Mouse (Mus musculus) liver, embryonic 13.5 days (tissue): ENCODE data around the gene Reep6. TPM values are rescaled to one million over a fixed set of nuclear protein-coding genes. Genes with fewer than 3 reads are reported as not detected.

ENCODE experiments used
- ATAC-seq: fragments of 200-750 bp; cut with Nextera tagmentation; 2 replicates; pipeline ENCODE4 v1.8.0; 2017; ENCODE audit warnings: low read depth, mild to moderate bottlenecking, moderate number of reproducible peaks, moderate library complexity
- DNase-seq: peaks from one replicate; pipeline ENCODE4 v3.0.0; 2022
- H3K27ac ChIP-seq: fragments of 300-500 bp; sonication (generic); 2 replicates; pipeline ENCODE4 v1.5.1; 2015; ENCODE audit warnings: moderate library complexity, mild to moderate bottlenecking, inconsistent platforms
- H3K27me3 ChIP-seq: fragments of 300-500 bp; sonication (generic); 2 replicates; pipeline ENCODE4 v1.6.1; 2015; ENCODE audit warnings: mild to moderate bottlenecking, inconsistent platforms
- H3K36me3 ChIP-seq: fragments of 300-500 bp; sonication (generic); 2 replicates; pipeline ENCODE4 v1.6.1; 2015; ENCODE audit warnings: mild to moderate bottlenecking, inconsistent platforms
- H3K4me1 ChIP-seq: fragments of 300-500 bp; sonication (generic); replicated peaks from 2 replicates; pipeline ENCODE4 v1.6.1; 2015; ENCODE audit warnings: inconsistent platforms
- H3K4me2 ChIP-seq: fragments of 300-500 bp; sonication (generic); 2 replicates; pipeline ENCODE4 v1.6.1; 2015; ENCODE audit warnings: inconsistent platforms, mild to moderate bottlenecking, moderate library complexity
- H3K4me3 ChIP-seq: fragments of 300-500 bp; sonication (generic); replicated peaks from 2 replicates; pipeline ENCODE4 v1.5.1; 2015; ENCODE audit warnings: mild to moderate bottlenecking, inconsistent platforms
- H3K9ac ChIP-seq: fragments of 300-500 bp; sonication (generic); 2 replicates; pipeline ENCODE4 v1.6.1; 2015; ENCODE audit warnings: mild to moderate bottlenecking, inconsistent platforms
- H3K9me3 ChIP-seq: fragments of 300-500 bp; sonication (generic); replicated peaks from 2 replicates; pipeline ENCODE4 v1.6.1; 2016; ENCODE audit warnings: inconsistent platforms
- WGBS: fragments of 180-500 bp; shearing (Covaris S2); methylation state at CpG from one replicate; pipeline ENCODE4 v1.1.7; 2015; ENCODE audit not compliant: insufficient replicate concordance; 5-methylcytosine and 5-hydroxymethylcytosine counted together
- polyA plus RNA-seq: library from polyadenylated mRNA; unstranded; fragments of >200 nt; fragmentation: Nextera tagmentation; extraction: Ambion mirVana; gene quantifications from 2 replicates; pipeline ENCODE4 v1.2.1, GENCODE M21; 2015

The Reep6 gene
- polyA plus RNA-seq, 1 experiment from 2014 or later: 50.9 TPM

- no peaks in the 10 kb centered on the region for H3K9me3 ChIP-seq
- no peaks in the 10 kb centered on the region for H3K36me3 ChIP-seq
- peaks cover 19% of the 10 kb centered on the region for H3K4me1 ChIP-seq
- peak overlapping the region; percentile 33 for H3K4me2 ChIP-seq
- peak overlapping the region; percentile 15; the same call in 1 of the 2 replicates for H3K4me3 ChIP-seq
- no peak overlapping the region for H3K27ac ChIP-seq
- no peak overlapping the region for H3K9ac ChIP-seq
- 9% methylated on average over 31 of the region's 31 CpGs for WGBS
- ATAC-seq (no peak), DNase-seq (no peak)
- H3K27me3 ChIP-seq: peaks cover 92% of the 10 kb centered on the region
Observed at GRCm38 (mm10) chr10:80357994-80358639, 28.4 kb downstream of the Reep6 start.

GRCm38 (mm10) chr10:80363734-80364133 is 34.0 kb downstream of the Reep6 start:
- peaks cover 90% of the 10 kb centered on the region for H3K27me3 ChIP-seq
- WGBS: 46% methylated on average over 6 of the region's 6 CpGs
- H3K4me2 ChIP-seq: no peak overlapping the region

GRCm38 (mm10) chr10:80365736-80366135 is 36.0 kb downstream of the Reep6 start:
- H3K4me3 ChIP-seq: no peak overlapping the region
- no peaks in the 10 kb centered on the region for H3K9me3 ChIP-seq
- DNase-seq (no peak), ATAC-seq (no peak)
- H3K4me2 ChIP-seq: no peak overlapping the region
- H3K9ac ChIP-seq: no peak overlapping the region
- H3K27ac ChIP-seq: no peak overlapping the region
- H3K27me3 ChIP-seq: peaks cover 70% of the 10 kb centered on the region
- 41% methylated on average over 6 of the region's 6 CpGs for WGBS
- H3K36me3 ChIP-seq: no peaks in the 10 kb centered on the region
- no peaks in the 10 kb centered on the region for H3K4me1 ChIP-seq

More at GRCm38 (mm10) chr10:80363734-80364133, 34.0 kb downstream of the Reep6 start:
- no peak for ATAC-seq
- no peak for DNase-seq
- no peaks in the 10 kb centered on the region for H3K4me1 ChIP-seq
- H3K4me3 ChIP-seq: no peak overlapping the region
- no peaks in the 10 kb centered on the region for H3K36me3 ChIP-seq
- H3K9ac ChIP-seq: no peak overlapping the region
- H3K27ac ChIP-seq: no peak overlapping the region
- H3K9me3 ChIP-seq: no peaks in the 10 kb centered on the region

- Histone ChIP-seq H3K36me3 (no peaks in the 10 kb centered on the region), H3K9ac (no peak overlapping the region), H3K27me3 (peaks cover 78% of the 10 kb centered on the region), H3K9me3 (no peaks in the 10 kb centered on the region), H3K4me1 (peaks cover 5% of the 10 kb centered on the region; the same call in 1 of the 2 replicates), H3K4me2 (no peak overlapping the region), H3K27ac (no peak overlapping the region), H3K4me3 (no peak overlapping the region)
- DNase-seq (no peak), ATAC-seq (no peak)
- 43% methylated on average over 5 of the region's 5 CpGs for WGBS
Observed at GRCm38 (mm10) chr10:80367954-80368353, 38.2 kb downstream of the Reep6 start.

GRCm38 (mm10) chr10:80368392-80368791 is 38.6 kb downstream of the Reep6 start:
- Histone ChIP-seq H3K4me3 (no peak overlapping the region), H3K27ac (no peak overlapping the region), H3K36me3 (no peaks in the 10 kb centered on the region), H3K4me1 (peaks cover 5% of the 10 kb centered on the region; the same call in 1 of the 2 replicates), H3K9me3 (no peaks in the 10 kb centered on the region), H3K4me2 (no peak overlapping the region), H3K27me3 (peaks cover 78% of the 10 kb centered on the region), H3K9ac (no peak overlapping the region)
- DNase-seq: no peak
- ATAC-seq: no peak
- 78% methylated on average over 6 of the region's 6 CpGs for WGBS

GRCm38 (mm10) chr10:80369995-80370747 is 40.4 kb downstream of the Reep6 start:
- Histone ChIP-seq H3K4me1 (peaks cover 5% of the 10 kb centered on the region; the same call in 1 of the 2 replicates), H3K4me2 (no peak overlapping the region), H3K36me3 (no peaks in the 10 kb centered on the region), H3K9ac (no peak overlapping the region), H3K27me3 (peaks cover 61% of the 10 kb centered on the region), H3K9me3 (no peaks in the 10 kb centered on the region), H3K27ac (no peak overlapping the region), H3K4me3 (no peak overlapping the region)
- no peak for ATAC-seq
- WGBS: 64% methylated on average over 21 of the region's 21 CpGs
- no peak for DNase-seq

GRCm38 (mm10) chr10:80371411-80371966 is 41.7 kb downstream of the Reep6 start:
- DNase-seq: no peak
- Histone ChIP-seq H3K4me1 (peaks cover 5% of the 10 kb centered on the region; the same call in 1 of the 2 replicates), H3K27ac (no peak overlapping the region), H3K27me3 (peaks cover 48% of the 10 kb centered on the region), H3K9me3 (no peaks in the 10 kb centered on the region), H3K4me2 (no peak overlapping the region), H3K4me3 (no peak overlapping the region), H3K9ac (no peak overlapping the region), H3K36me3 (no peaks in the 10 kb centered on the region)
- whole genome bisulfite sequencing: 9% methylated on average over 12 of the region's 12 CpGs
- ATAC-seq: no peak

GRCm38 (mm10) chr10:80371983-80372382 is 42.2 kb downstream of the Reep6 start:
- H3K27me3 ChIP-seq: peaks cover 43% of the 10 kb centered on the region
- no peaks in the 10 kb centered on the region for H3K9me3 ChIP-seq
- no peaks in the 10 kb centered on the region for H3K36me3 ChIP-seq
- DNase-seq (no peak), ATAC-seq (no peak)
- H3K4me3 ChIP-seq: no peak overlapping the region
- H3K27ac ChIP-seq: no peak overlapping the region
- H3K9ac ChIP-seq: no peak overlapping the region
- WGBS: 50% methylated on average over 9 of the region's 9 CpGs
- H3K4me1 ChIP-seq: peaks cover 5% of the 10 kb centered on the region; the same call in 1 of the 2 replicates
- no peak overlapping the region for H3K4me2 ChIP-seq

GRCm38 (mm10) chr10:80372706-80373105 is 43.0 kb downstream of the Reep6 start:
- ATAC-seq (no peak), DNase-seq (no peak)
- H3K4me1 ChIP-seq: peaks cover 5% of the 10 kb centered on the region; the same call in 1 of the 2 replicates
- no peak overlapping the region for H3K4me3 ChIP-seq
- H3K9me3 ChIP-seq: no peaks in the 10 kb centered on the region
- no peak overlapping the region for H3K9ac ChIP-seq
- no peak overlapping the region for H3K27ac ChIP-seq
- H3K36me3 ChIP-seq: no peaks in the 10 kb centered on the region
- 68% methylated on average over 6 of the region's 6 CpGs for WGBS
- H3K27me3 ChIP-seq: peaks cover 36% of the 10 kb centered on the region
- H3K4me2 ChIP-seq: no peak overlapping the region

- Histone ChIP-seq H3K4me2 (no peak overlapping the region), H3K9me3 (no peaks in the 10 kb centered on the region), H3K4me3 (no peak overlapping the region), H3K4me1 (peaks cover 12% of the 10 kb centered on the region; the same call in 1 of the 2 replicates), H3K36me3 (no peaks in the 10 kb centered on the region), H3K27me3 (peaks cover 27% of the 10 kb centered on the region), H3K9ac (no peak overlapping the region), H3K27ac (no peak overlapping the region)
- ATAC-seq (peak; percentile 51; the same call in 1 of the 2 replicates), DNase-seq (peak; percentile 67)
- WGBS: 20% methylated on average over 6 of the region's 6 CpGs
Observed at GRCm38 (mm10) chr10:80374063-80374462, 44.3 kb downstream of the Reep6 start.

- under 1% methylated on average over 7 of the region's 7 CpGs for WGBS
- H3K27ac ChIP-seq: no peak overlapping the region
Observed at GRCm38 (mm10) chr10:80376160-80376559, 46.4 kb downstream of the Reep6 start.

More at GRCm38 (mm10) chr10:80376160-80376559, 46.4 kb downstream of the Reep6 start:
- peaks cover 12% of the 10 kb centered on the region; the same call in 1 of the 2 replicates for H3K4me1 ChIP-seq
- H3K36me3 ChIP-seq: peaks cover 6% of the 10 kb centered on the region
- H3K9me3 ChIP-seq: no peaks in the 10 kb centered on the region
- no peak overlapping the region for H3K9ac ChIP-seq
- H3K4me3 ChIP-seq: no peak overlapping the region
- no peak overlapping the region for H3K4me2 ChIP-seq
- peaks cover 22% of the 10 kb centered on the region for H3K27me3 ChIP-seq
- peak; percentile 80 for DNase-seq
- ATAC-seq: 0 out of 2 replicates have a peak, but pooled peaks have one; percentile 27
